Mouse (Mus musculus): ENCODE measurements around the gene Dennd1c. TPM values are rescaled to one million over a fixed set of nuclear protein-coding genes. Genes with fewer than 3 reads are reported as not detected.
A peak's percentile ranks its signal among the peaks of the same experiment; 100 is the strongest.

Gene Dennd1c
- polyA plus RNA-seq, 1 experiment = 0.41 TPM

DNA sequence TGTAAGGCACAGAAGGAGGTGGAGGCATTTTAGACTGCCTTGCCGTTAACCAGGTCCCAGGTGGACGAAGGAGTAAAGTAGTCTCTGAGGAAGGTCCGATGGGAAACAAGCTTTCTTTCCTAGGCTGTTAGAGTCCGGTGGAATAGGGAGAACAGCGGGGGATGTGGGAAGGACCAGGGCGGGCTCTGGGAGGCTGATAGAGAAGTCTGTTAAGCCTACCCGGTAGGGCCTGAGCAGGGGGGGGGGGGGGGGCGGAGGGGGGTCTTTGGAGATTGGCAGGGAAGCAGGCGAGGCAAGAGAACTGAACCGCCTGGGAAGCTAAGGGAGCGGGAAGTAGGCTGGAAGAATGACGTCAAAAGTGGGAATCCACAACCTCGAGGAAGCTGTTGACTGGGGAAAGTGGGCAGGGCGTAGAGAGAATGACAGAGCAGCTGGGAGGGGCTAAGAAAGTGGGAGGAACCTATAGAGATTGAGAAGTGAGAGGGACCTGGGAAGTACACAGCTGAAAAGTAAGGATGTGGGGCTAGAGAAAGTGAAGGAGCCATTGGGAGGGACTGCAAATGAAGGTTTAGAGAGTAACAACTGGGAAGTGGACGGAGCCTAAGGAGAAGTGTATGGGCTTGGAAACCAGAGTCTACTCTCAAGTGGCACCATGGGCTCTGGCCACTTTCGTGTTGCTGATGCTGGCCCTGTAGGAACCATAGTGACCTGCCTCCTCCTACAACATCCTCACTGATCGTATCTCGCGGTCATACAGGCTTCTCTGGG lies 17.7 kb upstream of the Dennd1c start:
- TF ChIP-seq CTCF (IDR thresholded peaks at IDR 0.05; ENCODE audit: control insufficient read depth, insufficient read depth, insufficient replicate concordance, low read depth, low read length) (no peak), POLR2A (IDR thresholded peaks at IDR 0.05; ENCODE audit: control insufficient read depth, low read depth, low read length) (no peak)
- peak overlapping the region; percentile 6; the same call in 1 of the 2 replicates for H3K4me3 ChIP-seq (ENCODE audit: control insufficient read depth, low read depth, low read length)
- no peaks in the 10 kb centered on the region for H3K36me3 ChIP-seq (ENCODE audit: control insufficient read depth, insufficient read depth, low read length)
- H3K4me1 ChIP-seq (ENCODE audit: control insufficient read depth, insufficient read depth, low read length) = peaks cover 7% of the 10 kb centered on the region
- no peaks in the 10 kb centered on the region for H3K27me3 ChIP-seq (ENCODE audit: control insufficient read depth, insufficient read depth, low read length)
- H3K27ac ChIP-seq (ENCODE audit: control insufficient read depth, insufficient read depth, low read depth, low read length) = no peak overlapping the region

- Histone ChIP-seq H3K4me3 (ENCODE audit: control insufficient read depth, low read depth, low read length) (no peak overlapping the region), H3K27me3 (ENCODE audit: control insufficient read depth, insufficient read depth, low read length) (no peaks in the 10 kb centered on the region), H3K36me3 (ENCODE audit: control insufficient read depth, insufficient read depth, low read length) (no peaks in the 10 kb centered on the region), H3K4me1 (ENCODE audit: control insufficient read depth, insufficient read depth, low read length) (peaks cover 4% of the 10 kb centered on the region; the same call in 1 of the 2 replicates), H3K27ac (ENCODE audit: control insufficient read depth, insufficient read depth, low read depth, low read length) (no peak overlapping the region)
- TF ChIP-seq POLR2A (IDR thresholded peaks at IDR 0.05; ENCODE audit: control insufficient read depth, low read depth, low read length) (no peak), CTCF (IDR thresholded peaks at IDR 0.05; ENCODE audit: control insufficient read depth, insufficient read depth, insufficient replicate concordance, low read depth, low read length) (no peak)
Observed at GRCm38 (mm10) chr17:57094222-57094621, 15.9 kb upstream of the Dennd1c start.

DNA sequence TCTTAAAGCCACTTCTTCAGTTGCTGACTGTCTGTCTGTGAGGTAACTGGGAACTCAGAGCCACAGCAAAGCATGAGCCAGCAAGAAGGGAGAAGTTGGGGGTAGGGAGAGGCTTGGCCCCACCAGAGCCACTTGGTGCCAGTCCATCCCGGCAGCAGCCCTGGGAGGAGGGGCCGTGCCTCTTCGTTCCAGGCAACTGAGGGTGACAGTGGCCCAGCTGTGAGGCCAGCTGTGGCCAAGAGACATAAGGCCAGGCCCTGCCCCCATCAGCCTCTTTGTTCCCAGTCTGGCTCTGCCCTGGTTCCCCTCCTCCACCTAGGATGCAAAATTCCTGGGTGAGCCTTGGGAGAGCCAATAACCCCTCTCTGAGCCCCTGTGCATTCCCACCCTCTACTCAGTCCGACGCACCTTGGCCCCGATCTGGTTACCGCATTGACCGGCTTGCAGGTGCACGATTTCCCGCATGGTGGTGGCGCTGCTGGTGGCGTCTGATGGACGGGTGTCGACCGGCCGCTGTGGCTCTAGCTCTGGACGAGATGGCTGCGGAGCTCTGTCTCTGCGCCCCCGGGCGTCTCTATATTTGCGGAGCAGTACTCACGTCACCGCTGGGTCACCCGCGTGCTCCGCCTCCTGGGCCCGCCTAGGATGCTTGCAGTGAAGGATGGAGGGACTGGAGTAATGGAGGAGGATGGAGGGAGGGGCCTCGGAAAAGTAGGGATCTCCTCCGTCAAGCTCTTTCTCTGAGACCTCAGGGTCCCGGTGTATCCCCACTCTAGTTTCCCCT lies 8.9 kb upstream of the Dennd1c start, which contains the start of gene Tubb4a:
Tubb4a (minus strand) TSS at position 734 of the 784 bp plus-strand sequence.
- TF ChIP-seq CTCF (IDR thresholded peaks at IDR 0.05; ENCODE audit: control insufficient read depth, insufficient read depth, insufficient replicate concordance, low read depth, low read length) (no peak), POLR2A (IDR thresholded peaks at IDR 0.05; ENCODE audit: control insufficient read depth, low read depth, low read length) (no peak)
- Histone ChIP-seq H3K36me3 (ENCODE audit: control insufficient read depth, insufficient read depth, low read length) (no peaks in the 10 kb centered on the region), H3K4me1 (ENCODE audit: control insufficient read depth, insufficient read depth, low read length) (no peaks in the 10 kb centered on the region), H3K27ac (ENCODE audit: control insufficient read depth, insufficient read depth, low read depth, low read length) (no peak within 1 kb of the TSS), H3K4me3 (ENCODE audit: control insufficient read depth, low read depth, low read length) (no peak within 1 kb of the TSS), H3K27me3 (ENCODE audit: control insufficient read depth, insufficient read depth, low read length) (no peaks in the 10 kb centered on the region)

- H3K4me3 ChIP-seq (ENCODE audit: control insufficient read depth, low read depth, low read length) = no peak overlapping the region
- H3K36me3 ChIP-seq (ENCODE audit: control insufficient read depth, insufficient read depth, low read length) = no peaks in the 10 kb centered on the region
- TF ChIP-seq CTCF (IDR thresholded peaks at IDR 0.05; ENCODE audit: control insufficient read depth, insufficient read depth, insufficient replicate concordance, low read depth, low read length) (no peak), POLR2A (IDR thresholded peaks at IDR 0.05; ENCODE audit: control insufficient read depth, low read depth, low read length) (no peak)
- peaks cover 4% of the 10 kb centered on the region for H3K4me1 ChIP-seq (ENCODE audit: control insufficient read depth, insufficient read depth, low read length)
- H3K27ac ChIP-seq (ENCODE audit: control insufficient read depth, insufficient read depth, low read depth, low read length) = no peak overlapping the region
- H3K27me3 ChIP-seq (ENCODE audit: control insufficient read depth, insufficient read depth, low read length) = no peaks in the 10 kb centered on the region
Observed at GRCm38 (mm10) chr17:57085970-57086757, 7.8 kb upstream of the Dennd1c start.

GRCm38 (mm10) chr17:57082481-57082880 lies 4.2 kb upstream of the Dennd1c start:
- Histone ChIP-seq H3K4me3 (ENCODE audit: control insufficient read depth, low read depth, low read length) (no peak overlapping the region), H3K27me3 (ENCODE audit: control insufficient read depth, insufficient read depth, low read length) (no peaks in the 10 kb centered on the region), H3K4me1 (ENCODE audit: control insufficient read depth, insufficient read depth, low read length) (peaks cover 5% of the 10 kb centered on the region), H3K36me3 (ENCODE audit: control insufficient read depth, insufficient read depth, low read length) (no peaks in the 10 kb centered on the region), H3K27ac (ENCODE audit: control insufficient read depth, insufficient read depth, low read depth, low read length) (no peak overlapping the region)
- no peak for TF ChIP-seq CTCF (IDR thresholded peaks at IDR 0.05; ENCODE audit: control insufficient read depth, insufficient read depth, insufficient replicate concordance, low read depth, low read length)
- TF ChIP-seq POLR2A (IDR thresholded peaks at IDR 0.05; ENCODE audit: control insufficient read depth, low read depth, low read length) = no peak

- Histone ChIP-seq H3K36me3 (ENCODE audit: control insufficient read depth, insufficient read depth, low read length) (no peaks in the 10 kb centered on the region), H3K27me3 (ENCODE audit: control insufficient read depth, insufficient read depth, low read length) (no peaks in the 10 kb centered on the region), H3K4me3 (ENCODE audit: control insufficient read depth, low read depth, low read length) (no peak overlapping the region), H3K27ac (ENCODE audit: control insufficient read depth, insufficient read depth, low read depth, low read length) (no peak overlapping the region), H3K4me1 (ENCODE audit: control insufficient read depth, insufficient read depth, low read length) (peaks cover 5% of the 10 kb centered on the region)
- no peak for TF ChIP-seq POLR2A (IDR thresholded peaks at IDR 0.05; ENCODE audit: control insufficient read depth, low read depth, low read length)
- no peak for TF ChIP-seq CTCF (IDR thresholded peaks at IDR 0.05; ENCODE audit: control insufficient read depth, insufficient read depth, insufficient replicate concordance, low read depth, low read length)
Observed at GRCm38 (mm10) chr17:57081234-57081842, 3.0 kb upstream of the Dennd1c start.

Data from testis, adult 2 months (tissue).